Mouse (Mus musculus): ENCODE measurements around the gene Adgrg3.

GRCm38 (mm10) chr8:95064531-95064930 lies 47.0 kb downstream of the Adgrg3 start:
- TF ChIP-seq CTCF (IDR thresholded peaks at IDR 0.05; ENCODE audit: low read depth, low read length), result no peak
- no peak for TF ChIP-seq GATA1 (IDR thresholded peaks at IDR 0.05; ENCODE audit: borderline replicate concordance, low read length)
